Mouse (Mus musculus): ENCODE results near the gene Ctsw.

Ctsw gene

GRCm38 (mm10) chr19:5487768-5488550, 19.7 kb upstream of the Ctsw start, which contains the start of gene Mus81:
Gene Mus81, minus strand, starts transcription at chr19:5488402.
- DNase-seq: peak; percentile 91 to 95

GRCm38 (mm10) chr19:5486771-5487170, 18.5 kb upstream of the Ctsw start:
- no peak for DNase-seq

GRCm38 (mm10) chr19:5486286-5486685, 18.0 kb upstream of the Ctsw start:
- no peak for DNase-seq

- no peak for DNase-seq
Measured at GRCm38 (mm10) chr19:5485821-5486220, 17.5 kb upstream of the Ctsw start.

- DNase-seq: no peak
Measured at GRCm38 (mm10) chr19:5485371-5485770, 17.1 kb upstream of the Ctsw start.

- DNase-seq: no peak
Measured at GRCm38 (mm10) chr19:5484496-5484895, 16.2 kb upstream of the Ctsw start.

- no peak for DNase-seq
Measured at GRCm38 (mm10) chr19:5483386-5484359, 15.4 kb upstream of the Ctsw start.

- DNase-seq: no peak
Measured at GRCm38 (mm10) chr19:5481398-5481797, 13.1 kb upstream of the Ctsw start.

- no peak for DNase-seq
Measured at GRCm38 (mm10) chr19:5480016-5480415, 11.7 kb upstream of the Ctsw start.

- no peak for DNase-seq
Measured at GRCm38 (mm10) chr19:5477668-5478300, 9.5 kb upstream of the Ctsw start.

- DNase-seq: no peak
Measured at GRCm38 (mm10) chr19:5477004-5477667, 8.8 kb upstream of the Ctsw start.

GRCm38 (mm10) chr19:5475069-5475714, 6.9 kb upstream of the Ctsw start:
- DNase-seq: no peak

GRCm38 (mm10) chr19:5474281-5475068, 6.2 kb upstream of the Ctsw start:
- no peak for DNase-seq

GRCm38 (mm10) chr19:5473720-5474119, 5.4 kb upstream of the Ctsw start, which contains the start of gene Efemp2:
Gene Efemp2, plus strand, starts transcription at chr19:5473954.
- peak; percentile 53 to 61 for DNase-seq

- DNase-seq: no peak
Measured at GRCm38 (mm10) chr19:5472857-5473256, 4.5 kb upstream of the Ctsw start.

- DNase-seq: no peak
Measured at GRCm38 (mm10) chr19:5471846-5472245, 3.5 kb upstream of the Ctsw start.

- no peak for DNase-seq
Measured at GRCm38 (mm10) chr19:5466916-5467500, 1.3 kb downstream of the Ctsw start.

- no peak for DNase-seq
Measured at GRCm38 (mm10) chr19:5465037-5465436, 3.3 kb downstream of the Ctsw start.

- DNase-seq: peak in 1 of 2 experiments; percentile 61
Measured at GRCm38 (mm10) chr19:5463791-5464562, 4.3 kb downstream of the Ctsw start.

- DNase-seq: no peak
Measured at GRCm38 (mm10) chr19:5463212-5463611, 5.1 kb downstream of the Ctsw start.

Data from thymus, adult 18-20 months (tissue).